Mouse (Mus musculus): ENCODE measurements around the gene Rab3b. TPM values are rescaled to one million over a fixed set of nuclear protein-coding genes. Genes with fewer than 3 reads are reported as not detected.

The Rab3b gene
- polyA plus RNA-seq, 1 experiment from 2014 or later, result 33.7 TPM

DNA sequence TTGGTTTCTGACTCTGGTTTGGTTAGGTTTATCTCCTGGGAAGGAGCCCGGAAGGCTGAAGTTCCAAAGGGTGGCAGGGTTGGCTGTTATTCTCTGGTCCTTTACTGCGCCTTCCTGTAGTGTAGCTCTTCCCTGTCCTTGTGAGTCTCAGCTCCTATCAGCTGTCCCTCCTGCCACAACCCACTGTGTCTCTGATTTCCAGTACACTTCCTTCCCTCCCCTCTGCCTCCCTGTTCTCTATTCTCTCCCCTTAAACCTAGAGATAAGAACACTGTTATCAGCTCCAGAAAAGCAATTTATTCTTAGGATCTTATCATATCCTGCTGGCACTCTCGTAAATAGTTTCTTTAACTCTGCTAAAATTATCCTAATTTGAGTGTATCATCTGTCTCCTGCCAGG, 90.7 kb downstream of the Rab3b start:
- ATAC-seq (ENCODE audit: low FRiP score), result no peak
- no peaks in the 10 kb centered on the region for H3K4me1 ChIP-seq
- H3K9ac ChIP-seq, result no peak overlapping the region
- 86% methylated on average over 3 of the region's 3 CpGs for WGBS
- H3K36me3 ChIP-seq (replicated peaks), result no peaks in the 10 kb centered on the region
- no peaks in the 10 kb centered on the region for H3K9me3 ChIP-seq
- no peak overlapping the region for H3K27ac ChIP-seq
- H3K27me3 ChIP-seq, result no peaks in the 10 kb centered on the region
- no peak overlapping the region for H3K4me3 ChIP-seq (replicated peaks)
- H3K4me2 ChIP-seq, result no peak overlapping the region

DNA sequence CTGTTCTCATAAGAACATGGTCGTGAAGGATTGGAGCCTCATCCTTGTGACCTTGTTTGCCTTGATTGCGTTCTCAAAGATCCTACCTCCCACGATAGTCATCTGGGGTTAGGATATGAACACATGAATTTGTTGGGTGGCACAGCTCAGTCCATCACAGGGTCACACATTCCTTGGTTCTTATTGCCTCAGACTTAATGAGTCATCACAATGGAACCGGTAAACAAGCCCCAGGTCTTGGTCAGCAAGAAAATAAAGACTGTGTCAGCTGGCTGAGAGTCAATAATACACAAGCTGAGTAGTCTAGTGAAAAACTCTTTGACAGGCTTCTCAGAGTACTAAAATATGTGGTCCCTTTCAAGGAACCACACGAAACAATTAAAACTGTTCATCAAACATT, 92.2 kb downstream of the Rab3b start:
- H3K9ac ChIP-seq, result no peak overlapping the region
- no peak overlapping the region for H3K4me3 ChIP-seq (replicated peaks)
- no peak overlapping the region for H3K4me2 ChIP-seq
- H3K36me3 ChIP-seq (replicated peaks), result no peaks in the 10 kb centered on the region
- 89% methylated on average over 5 of the region's 5 CpGs for WGBS
- no peak overlapping the region for H3K27ac ChIP-seq
- H3K27me3 ChIP-seq, result no peaks in the 10 kb centered on the region
- H3K4me1 ChIP-seq, result no peaks in the 10 kb centered on the region
- no peak for ATAC-seq (ENCODE audit: low FRiP score)
- no peaks in the 10 kb centered on the region for H3K9me3 ChIP-seq

DNA sequence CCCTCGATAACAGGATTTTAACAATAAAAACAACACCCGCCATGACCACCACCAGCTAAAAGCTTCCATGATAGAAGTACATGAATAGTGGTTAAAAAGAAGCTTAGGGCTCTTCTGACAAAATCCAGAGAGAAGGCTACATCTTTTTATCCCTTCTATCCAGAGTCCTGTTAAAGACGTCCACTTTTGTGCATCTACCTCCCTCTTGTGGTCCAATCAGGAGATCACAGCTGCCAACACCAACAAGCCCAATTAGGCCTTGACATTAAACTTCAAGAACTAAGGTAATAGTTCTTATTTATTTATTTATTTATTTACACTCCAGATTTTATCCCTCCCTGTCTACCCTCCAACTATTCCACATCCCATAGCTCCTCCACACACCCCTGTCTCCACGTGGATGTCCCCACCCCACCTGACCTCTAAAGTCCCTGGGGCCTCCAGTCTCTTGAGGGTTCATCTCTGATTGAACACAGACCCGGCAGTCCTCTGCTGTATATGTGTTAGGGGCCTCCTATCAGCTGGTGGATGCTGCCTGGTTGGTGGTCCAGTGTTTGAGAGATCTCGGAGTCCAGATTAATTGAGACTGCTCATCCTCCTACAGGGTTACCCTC, 97.7 kb downstream of the Rab3b start:
- H3K9me3 ChIP-seq, result no peaks in the 10 kb centered on the region

DNA sequence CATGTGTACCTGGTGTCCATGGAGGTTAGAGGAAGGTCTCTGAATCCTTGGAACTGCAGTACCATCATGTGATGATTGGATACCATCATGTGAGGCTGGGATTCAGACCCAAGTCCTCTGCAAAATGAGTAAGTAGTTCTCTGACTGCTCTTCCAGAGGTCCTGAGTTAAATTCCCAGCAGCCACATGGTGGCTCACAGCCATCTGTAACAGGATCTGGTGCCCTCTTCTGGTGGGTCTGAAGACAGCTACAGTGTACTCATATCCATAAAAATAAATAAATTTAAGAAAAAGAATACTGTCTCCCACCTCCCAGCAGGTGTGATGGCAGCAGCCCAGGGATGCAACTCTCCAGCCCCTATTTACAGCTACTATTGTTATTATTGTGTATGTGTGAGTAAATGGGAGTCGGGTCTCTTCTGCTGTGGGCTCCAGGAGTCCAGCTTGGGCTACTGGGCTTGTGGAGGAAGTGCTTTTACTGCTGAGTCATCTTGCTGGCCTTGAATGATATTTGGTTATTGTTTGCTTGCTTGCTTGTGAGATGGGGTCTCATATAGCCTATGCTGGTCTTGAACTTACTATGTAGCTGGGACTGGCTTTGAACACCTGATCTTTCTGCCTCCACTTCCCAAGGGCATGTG, 108.1 kb downstream of the Rab3b start:
- Histone ChIP-seq H3K4me2 (no peak overlapping the region), H3K9me3 (no peaks in the 10 kb centered on the region), H3K36me3 (replicated peaks) (no peaks in the 10 kb centered on the region), H3K27ac (no peak overlapping the region), H3K4me1 (no peaks in the 10 kb centered on the region), H3K9ac (no peak overlapping the region), H3K27me3 (no peaks in the 10 kb centered on the region), H3K4me3 (replicated peaks) (no peak overlapping the region)
- ATAC-seq (ENCODE audit: low FRiP score), result no peak
- whole genome bisulfite sequencing, result 91% methylated on average over 1 of the region's 1 CpGs

More for the DNA sequence above, 97.7 kb downstream of the Rab3b start:
- Histone ChIP-seq H3K4me3 (replicated peaks) (no peak overlapping the region), H3K4me2 (no peak overlapping the region), H3K9ac (no peak overlapping the region), H3K27ac (no peak overlapping the region), H3K27me3 (no peaks in the 10 kb centered on the region), H3K36me3 (replicated peaks) (no peaks in the 10 kb centered on the region), H3K4me1 (no peaks in the 10 kb centered on the region)
- ATAC-seq (ENCODE audit: low FRiP score), result peak; percentile 63; the same call in 1 of the 2 replicates
- 55% methylated on average over 6 of the region's 6 CpGs for WGBS

DNA sequence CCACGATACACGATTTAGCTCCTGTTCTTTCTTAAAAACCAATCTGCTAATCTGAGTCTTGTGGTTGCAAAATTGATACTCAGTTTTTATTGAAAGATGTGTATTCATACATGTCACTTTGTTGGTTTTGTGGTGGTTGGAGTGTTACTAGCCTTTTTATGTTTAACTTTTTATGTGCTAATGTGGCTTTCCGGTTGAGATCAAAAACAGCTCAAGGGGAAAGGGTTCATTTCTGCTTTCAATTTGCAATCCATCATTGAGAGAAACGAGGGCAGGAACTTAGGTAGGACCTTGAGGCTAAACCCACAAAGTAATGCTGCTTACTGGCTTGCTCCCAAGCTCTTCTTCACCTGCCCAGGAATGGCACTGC, 108.6 kb downstream of the Rab3b start:
- no peak overlapping the region for H3K27ac ChIP-seq
- no peaks in the 10 kb centered on the region for H3K4me1 ChIP-seq
- H3K36me3 ChIP-seq (replicated peaks), result no peaks in the 10 kb centered on the region
- no peaks in the 10 kb centered on the region for H3K9me3 ChIP-seq
- WGBS, result 85% methylated on average over 4 of the region's 4 CpGs
- no peaks in the 10 kb centered on the region for H3K27me3 ChIP-seq
- ATAC-seq (ENCODE audit: low FRiP score), result no peak
- no peak overlapping the region for H3K4me2 ChIP-seq
- H3K4me3 ChIP-seq (replicated peaks), result no peak overlapping the region
- H3K9ac ChIP-seq, result no peak overlapping the region

DNA sequence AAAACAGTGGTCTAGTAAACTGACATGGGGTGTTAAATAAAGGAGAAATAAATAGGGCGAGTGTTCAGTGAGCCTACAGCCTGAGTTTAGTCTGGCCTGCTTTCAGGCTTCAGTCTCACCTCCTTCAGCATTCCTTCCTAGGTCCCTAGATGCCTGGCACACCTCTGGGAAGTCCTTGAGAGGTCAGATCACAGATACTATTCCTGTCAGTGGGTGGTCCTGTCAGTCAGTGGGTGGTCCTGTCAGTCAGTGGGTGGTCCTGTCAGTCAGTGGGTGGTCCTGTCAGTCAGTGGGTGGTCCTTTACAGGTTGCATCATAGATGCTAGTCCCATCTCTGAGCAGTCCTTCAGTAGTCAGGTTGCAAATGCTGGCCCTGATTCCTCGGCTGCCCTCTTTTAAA, 110.6 kb downstream of the Rab3b start:
- Histone ChIP-seq H3K4me1 (no peaks in the 10 kb centered on the region), H3K9me3 (no peaks in the 10 kb centered on the region), H3K9ac (no peak overlapping the region), H3K36me3 (replicated peaks) (no peaks in the 10 kb centered on the region), H3K27ac (no peak overlapping the region), H3K4me3 (replicated peaks) (no peak overlapping the region), H3K4me2 (no peak overlapping the region), H3K27me3 (no peaks in the 10 kb centered on the region)
- ATAC-seq (ENCODE audit: low FRiP score), result no peak
- 82% methylated on average over 2 of the region's 2 CpGs for WGBS

DNA sequence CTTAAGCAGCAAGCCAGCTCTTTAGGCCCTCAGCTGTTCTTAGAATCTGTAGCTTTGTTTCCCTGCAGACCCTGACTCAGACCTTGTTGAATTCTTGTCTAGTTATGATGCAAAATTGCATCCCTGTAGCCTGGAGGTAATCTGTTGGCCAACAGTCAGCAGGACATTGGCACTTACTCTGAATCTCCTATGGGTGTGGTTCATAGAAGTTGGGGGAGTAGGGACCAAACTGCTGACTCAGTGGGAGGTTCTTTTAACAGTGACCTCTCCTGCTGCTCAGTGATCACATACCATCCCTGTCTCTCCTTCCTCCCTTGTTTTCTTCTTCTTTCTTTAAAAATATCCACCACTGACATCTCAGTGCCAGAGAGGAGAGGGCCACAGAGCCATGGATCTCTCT, 111.2 kb downstream of the Rab3b start:
- H3K36me3 ChIP-seq (replicated peaks), result no peaks in the 10 kb centered on the region
- H3K4me2 ChIP-seq, result no peak overlapping the region

DNA sequence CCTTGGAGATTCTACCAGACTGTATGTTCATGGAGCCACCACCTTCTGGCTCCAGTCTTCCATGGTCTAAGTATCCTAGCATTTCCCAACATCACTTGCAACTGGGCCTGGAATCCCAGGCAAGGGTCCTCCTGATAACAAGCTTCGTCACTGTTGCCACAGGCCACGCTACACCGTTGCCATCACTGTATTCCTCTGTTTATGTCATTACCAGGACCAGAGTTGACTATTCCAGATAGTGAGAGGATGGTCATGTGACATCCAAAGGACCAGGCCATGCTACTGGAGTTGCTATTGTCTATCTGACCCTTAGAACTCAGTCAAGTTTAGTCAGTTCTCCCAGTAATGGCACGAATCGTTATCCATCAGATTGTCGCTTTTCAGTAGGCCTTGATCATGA, 111.7 kb downstream of the Rab3b start:
- no peak overlapping the region for H3K4me2 ChIP-seq
- H3K36me3 ChIP-seq (replicated peaks), result no peaks in the 10 kb centered on the region
- no peaks in the 10 kb centered on the region for H3K9me3 ChIP-seq
- no peak overlapping the region for H3K9ac ChIP-seq
- no peak for ATAC-seq (ENCODE audit: low FRiP score)
- 90% methylated on average over 6 of the region's 6 CpGs for WGBS
- H3K27ac ChIP-seq, result no peak overlapping the region
- H3K4me1 ChIP-seq, result no peaks in the 10 kb centered on the region
- no peaks in the 10 kb centered on the region for H3K27me3 ChIP-seq
- no peak overlapping the region for H3K4me3 ChIP-seq (replicated peaks)

More for the DNA sequence above, 111.2 kb downstream of the Rab3b start:
- H3K9me3 ChIP-seq, result no peaks in the 10 kb centered on the region
- H3K27ac ChIP-seq, result no peak overlapping the region
- H3K4me3 ChIP-seq (replicated peaks), result no peak overlapping the region
- H3K4me1 ChIP-seq, result no peaks in the 10 kb centered on the region
- ATAC-seq (ENCODE audit: low FRiP score), result no peak
- no peak overlapping the region for H3K9ac ChIP-seq
- H3K27me3 ChIP-seq, result no peaks in the 10 kb centered on the region

DNA sequence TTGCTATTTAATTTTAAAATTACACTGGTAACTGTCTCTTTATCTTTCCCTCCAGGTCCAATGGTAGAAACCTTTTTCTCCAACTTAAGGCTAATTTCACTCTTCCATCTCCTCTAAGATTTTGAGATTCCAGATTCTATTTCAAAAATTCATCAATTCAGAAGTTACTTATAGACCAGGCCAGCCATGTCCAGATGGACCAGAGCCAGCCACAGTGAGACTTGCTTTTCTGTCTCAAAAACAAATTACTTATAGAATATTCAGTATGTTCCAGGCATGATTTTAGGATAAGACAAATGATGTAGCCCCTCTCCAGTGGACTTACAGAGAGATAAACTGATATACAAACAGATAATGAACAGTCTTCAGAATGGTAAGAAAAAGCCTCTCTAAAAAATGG, 112.9 kb downstream of the Rab3b start:
- no peak for ATAC-seq (ENCODE audit: low FRiP score)
- Histone ChIP-seq H3K4me3 (replicated peaks) (no peak overlapping the region), H3K9ac (no peak overlapping the region), H3K9me3 (no peaks in the 10 kb centered on the region), H3K27me3 (no peaks in the 10 kb centered on the region), H3K4me2 (no peak overlapping the region), H3K27ac (no peak overlapping the region), H3K4me1 (no peaks in the 10 kb centered on the region), H3K36me3 (replicated peaks) (no peaks in the 10 kb centered on the region)

Other genes with a start within 250 kb of the Rab3b start
- 1.8 and 2.8 TPM in 2 replicates for gene 3110021N24Rik, start 159.4 kb upstream of the Rab3b start, polyA plus RNA-seq (2016; fragmentation: Nextera tagmentation; extraction: Ambion mirVana)
- 5.4 and 5.9 TPM in 2 replicates for gene Zfyve9, start 98.3 kb upstream of the Rab3b start, polyA plus RNA-seq (2016; fragmentation: Nextera tagmentation; extraction: Ambion mirVana)
- 254 and 266 TPM in 2 replicates for gene Btf3l4, start 45.4 kb upstream of the Rab3b start, polyA plus RNA-seq (2016; fragmentation: Nextera tagmentation; extraction: Ambion mirVana)
- gene Txndc12, start 44.5 kb upstream of the Rab3b start, polyA plus RNA-seq (2016; fragmentation: Nextera tagmentation; extraction: Ambion mirVana), result 96.1 and 96.6 TPM in 2 replicates
- 40.6 and 42.0 TPM in 2 replicates for gene Kti12, start 31.3 kb upstream of the Rab3b start, polyA plus RNA-seq (2016; fragmentation: Nextera tagmentation; extraction: Ambion mirVana)
- 1.5 and 2.9 TPM in 2 replicates for gene A730015C16Rik, start 30.4 kb upstream of the Rab3b start, polyA plus RNA-seq (2016; fragmentation: Nextera tagmentation; extraction: Ambion mirVana)
- 103 and 112 TPM in 2 replicates for gene Nrd1, start 121.6 kb downstream of the Rab3b start, polyA plus RNA-seq (2016; fragmentation: Nextera tagmentation; extraction: Ambion mirVana)

All from forebrain, embryonic 12.5 days (tissue).